Mouse (Mus musculus): ENCODE measurements around the gene Spon1. TPM values are rescaled to one million over a fixed set of nuclear protein-coding genes. Genes with fewer than 3 reads are reported as not detected.

The Spon1 gene
- polyA plus RNA-seq, 1 experiment from 2014 or later = 79.7 TPM

DNA sequence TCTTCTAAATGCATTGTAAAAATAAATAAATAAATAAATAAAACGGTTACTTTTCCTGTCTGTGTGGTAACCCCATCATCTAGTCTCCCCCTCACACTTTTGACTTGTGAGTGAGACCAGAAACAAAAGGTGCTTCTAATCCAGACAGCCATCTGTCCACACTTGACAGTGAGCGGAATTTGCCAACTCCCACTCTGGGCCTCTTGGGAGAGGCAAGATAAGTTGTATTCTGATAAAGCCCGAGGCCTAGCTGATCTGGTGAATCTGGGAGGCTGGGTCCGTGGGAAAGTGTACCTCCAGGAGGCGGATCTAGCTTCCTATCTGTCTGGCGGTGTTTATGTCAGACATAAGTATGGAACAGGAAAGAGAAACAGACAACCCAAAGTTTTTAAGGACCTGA, 52.3 kb downstream of the Spon1 start:
- Histone ChIP-seq H3K9ac (ENCODE audit: low read depth, low read length) (no peak overlapping the region), H3K4me2 (peak overlapping the region; percentile 14; the same call in 1 of the 2 replicates), H3K4me3 (ENCODE audit: low read depth, low read length) (no peak overlapping the region), H3K27ac (ENCODE audit: low read depth, low read length) (no peak overlapping the region), H3K9me3 (replicated peaks; ENCODE audit: control insufficient read depth, low read length) (no peaks in the 10 kb centered on the region), H3K4me1 (ENCODE audit: control insufficient read depth, insufficient read depth, low read length) (peaks cover 57% of the 10 kb centered on the region), H3K36me3 (ENCODE audit: control insufficient read depth, insufficient read depth, low read length) (no peaks in the 10 kb centered on the region), H3K27me3 (ENCODE audit: control insufficient read depth, insufficient read depth, low read length) (no peaks in the 10 kb centered on the region)
- ATAC-seq (replicated peaks; ENCODE audit: insufficient number of reproducible peaks, low FRiP score, low TSS enrichment) = peak; percentile 33; the same call in 1 of the 2 replicates
- WGBS (ENCODE audit: insufficient replicate concordance) = 4% methylated on average over 6 of the region's 6 CpGs

DNA sequence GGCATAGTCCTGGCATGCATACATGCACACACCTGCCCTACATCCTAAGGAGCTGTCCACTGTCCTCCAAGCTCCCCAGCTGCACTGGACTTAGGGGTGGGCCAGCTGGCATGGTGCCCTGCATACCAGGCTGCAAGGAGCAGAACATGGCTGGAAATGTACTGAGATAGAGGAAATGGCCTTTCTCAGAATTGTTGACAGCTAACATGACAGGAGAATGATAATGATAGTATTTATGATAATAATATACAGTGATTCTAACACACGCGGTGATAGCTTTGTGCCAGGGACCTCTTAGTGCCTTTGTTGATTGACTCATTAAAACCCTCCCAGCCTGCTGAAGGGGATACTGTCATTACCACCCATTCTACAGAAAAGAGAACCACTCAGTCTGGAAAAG, 54.4 kb downstream of the Spon1 start:
- ATAC-seq (replicated peaks; ENCODE audit: insufficient number of reproducible peaks, low FRiP score, low TSS enrichment) = 0 out of 2 replicates have a peak, but pooled peaks have one; percentile 49
- 44% methylated on average over 2 of the region's 2 CpGs for WGBS (ENCODE audit: insufficient replicate concordance)
- Histone ChIP-seq H3K9me3 (replicated peaks; ENCODE audit: control insufficient read depth, low read length) (no peaks in the 10 kb centered on the region), H3K4me1 (ENCODE audit: control insufficient read depth, insufficient read depth, low read length) (peaks cover 72% of the 10 kb centered on the region), H3K9ac (ENCODE audit: low read depth, low read length) (no peak overlapping the region), H3K4me3 (ENCODE audit: low read depth, low read length) (no peak overlapping the region), H3K36me3 (ENCODE audit: control insufficient read depth, insufficient read depth, low read length) (no peaks in the 10 kb centered on the region), H3K4me2 (no peak overlapping the region), H3K27ac (ENCODE audit: low read depth, low read length) (no peak overlapping the region), H3K27me3 (ENCODE audit: control insufficient read depth, insufficient read depth, low read length) (no peaks in the 10 kb centered on the region)

DNA sequence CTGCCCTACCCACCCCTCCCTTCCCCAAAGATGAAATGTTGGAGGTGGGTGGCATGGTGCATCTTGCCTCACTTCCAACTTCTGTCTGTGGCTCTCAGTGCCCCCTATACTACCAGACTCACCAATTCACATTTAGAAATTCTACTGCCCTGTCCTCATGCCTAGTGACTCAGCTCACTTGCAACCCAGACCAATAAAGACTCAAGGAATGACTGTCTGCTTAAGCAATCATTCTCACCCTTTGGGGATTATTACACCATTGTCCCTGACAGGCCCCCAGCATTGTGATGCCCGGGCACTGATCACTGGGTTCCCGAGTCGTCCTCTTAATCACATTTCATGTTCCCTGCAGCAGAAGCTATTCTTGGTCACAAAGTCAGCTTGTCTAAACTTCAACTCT, 57.2 kb downstream of the Spon1 start:
- Histone ChIP-seq H3K4me2 (no peak overlapping the region), H3K27ac (ENCODE audit: low read depth, low read length) (no peak overlapping the region; the same call in 1 of the 2 replicates), H3K4me1 (ENCODE audit: control insufficient read depth, insufficient read depth, low read length) (peaks cover 77% of the 10 kb centered on the region), H3K9ac (ENCODE audit: low read depth, low read length) (no peak overlapping the region), H3K36me3 (ENCODE audit: control insufficient read depth, insufficient read depth, low read length) (no peaks in the 10 kb centered on the region), H3K27me3 (ENCODE audit: control insufficient read depth, insufficient read depth, low read length) (no peaks in the 10 kb centered on the region), H3K4me3 (ENCODE audit: low read depth, low read length) (no peak overlapping the region), H3K9me3 (replicated peaks; ENCODE audit: control insufficient read depth, low read length) (no peaks in the 10 kb centered on the region)
- 16% methylated on average over 3 of the region's 3 CpGs for WGBS (ENCODE audit: insufficient replicate concordance)
- no peak for ATAC-seq (replicated peaks; ENCODE audit: insufficient number of reproducible peaks, low FRiP score, low TSS enrichment)

DNA sequence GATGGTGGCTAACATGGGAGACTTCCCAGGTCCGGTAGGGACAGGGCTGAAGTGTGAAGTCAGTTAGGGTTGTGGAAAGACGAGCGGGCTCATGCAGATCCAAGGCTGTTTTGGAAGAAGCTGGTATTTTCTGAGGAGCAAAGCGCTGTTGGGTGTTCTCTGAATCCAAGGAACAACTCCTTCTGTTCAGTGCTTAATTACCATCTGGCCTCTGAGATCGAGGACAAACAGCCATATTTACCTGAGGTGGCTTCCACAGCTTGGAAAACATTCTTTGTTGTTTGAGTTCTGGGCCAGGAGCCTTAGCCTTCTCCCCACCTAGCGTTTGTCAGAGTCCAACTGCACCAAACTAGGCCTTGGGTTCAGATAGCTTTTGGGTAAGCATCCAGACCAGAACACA, 58.9 kb downstream of the Spon1 start:
- ATAC-seq (replicated peaks; ENCODE audit: insufficient number of reproducible peaks, low FRiP score, low TSS enrichment) = no peak
- H3K27me3 ChIP-seq (ENCODE audit: control insufficient read depth, insufficient read depth, low read length) = no peaks in the 10 kb centered on the region
- H3K4me3 ChIP-seq (ENCODE audit: low read depth, low read length) = no peak overlapping the region
- H3K36me3 ChIP-seq (ENCODE audit: control insufficient read depth, insufficient read depth, low read length) = no peaks in the 10 kb centered on the region
- no peaks in the 10 kb centered on the region for H3K9me3 ChIP-seq (replicated peaks; ENCODE audit: control insufficient read depth, low read length)
- no peak overlapping the region for H3K27ac ChIP-seq (ENCODE audit: low read depth, low read length)
- H3K9ac ChIP-seq (ENCODE audit: low read depth, low read length) = no peak overlapping the region
- H3K4me1 ChIP-seq (ENCODE audit: control insufficient read depth, insufficient read depth, low read length) = peaks cover 69% of the 10 kb centered on the region
- 86% methylated on average over 6 of the region's 6 CpGs for WGBS (ENCODE audit: insufficient replicate concordance)
- H3K4me2 ChIP-seq = no peak overlapping the region

DNA sequence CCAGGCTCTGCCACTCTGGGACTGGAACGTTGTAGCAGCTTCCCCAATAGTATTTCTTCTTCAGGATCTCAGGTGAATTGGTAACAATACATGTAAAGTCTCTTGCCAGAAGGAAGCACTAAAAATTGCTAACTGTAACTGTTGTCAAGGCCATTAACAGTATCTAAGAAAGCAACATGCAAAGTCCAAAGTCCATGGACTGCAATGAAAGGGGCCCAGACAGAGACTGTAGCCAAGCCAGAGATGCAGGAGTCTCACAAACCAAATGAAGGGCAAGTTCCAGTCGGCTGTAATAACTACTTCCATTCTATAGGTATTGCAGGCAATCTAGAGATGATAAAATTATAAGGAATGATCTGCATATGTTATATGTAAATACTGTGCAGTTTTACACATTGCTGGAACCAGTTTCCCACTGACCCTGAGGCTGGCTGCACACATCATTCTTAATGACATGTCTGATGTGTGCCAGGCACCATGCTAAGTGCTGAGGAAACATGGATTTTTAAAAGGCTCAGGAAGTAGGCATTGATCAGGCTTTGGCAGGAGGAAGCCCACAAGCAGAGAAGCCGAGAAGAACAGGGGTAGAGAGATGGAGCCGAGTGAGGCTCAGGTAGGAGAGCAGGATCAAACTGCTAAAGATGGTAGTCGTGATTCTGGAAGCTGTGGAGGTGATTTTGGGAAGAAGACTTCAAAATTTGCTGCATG, 59.9 kb downstream of the Spon1 start:
- 40% methylated on average over 5 of the region's 5 CpGs for WGBS (ENCODE audit: insufficient replicate concordance)
- Histone ChIP-seq H3K36me3 (ENCODE audit: control insufficient read depth, insufficient read depth, low read length) (no peaks in the 10 kb centered on the region), H3K4me2 (no peak overlapping the region; the same call in 1 of the 2 replicates), H3K4me1 (ENCODE audit: control insufficient read depth, insufficient read depth, low read length) (peaks cover 59% of the 10 kb centered on the region), H3K27ac (ENCODE audit: low read depth, low read length) (no peak overlapping the region), H3K9me3 (replicated peaks; ENCODE audit: control insufficient read depth, low read length) (no peaks in the 10 kb centered on the region), H3K4me3 (ENCODE audit: low read depth, low read length) (no peak overlapping the region), H3K27me3 (ENCODE audit: control insufficient read depth, insufficient read depth, low read length) (no peaks in the 10 kb centered on the region), H3K9ac (ENCODE audit: low read depth, low read length) (no peak overlapping the region)
- ATAC-seq (replicated peaks; ENCODE audit: insufficient number of reproducible peaks, low FRiP score, low TSS enrichment) = no peak

DNA sequence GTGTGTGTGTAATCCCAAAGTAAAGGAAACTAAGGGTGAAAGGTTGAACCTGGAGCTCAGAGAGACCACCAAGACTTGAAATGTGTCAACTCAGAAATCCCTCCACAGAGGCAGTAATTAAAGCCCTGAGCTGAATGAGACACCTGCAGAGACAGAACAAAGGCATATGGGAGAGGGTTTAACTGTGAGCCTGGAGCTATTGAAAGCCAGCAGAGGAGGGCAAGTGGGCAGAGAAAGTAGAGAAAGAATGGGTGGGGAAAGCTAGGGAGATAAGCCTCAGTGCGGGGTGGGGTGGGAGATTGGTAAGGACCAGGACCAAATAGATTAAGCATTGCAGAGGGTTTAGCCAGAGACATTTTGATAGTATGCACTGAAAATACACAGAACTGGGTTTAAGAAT, 60.7 kb downstream of the Spon1 start:
- peak overlapping the region; percentile 60; the same call in 1 of the 2 replicates for H3K27ac ChIP-seq (ENCODE audit: low read depth, low read length)
- H3K27me3 ChIP-seq (ENCODE audit: control insufficient read depth, insufficient read depth, low read length) = no peaks in the 10 kb centered on the region
- H3K9ac ChIP-seq (ENCODE audit: low read depth, low read length) = no peak overlapping the region

DNA sequence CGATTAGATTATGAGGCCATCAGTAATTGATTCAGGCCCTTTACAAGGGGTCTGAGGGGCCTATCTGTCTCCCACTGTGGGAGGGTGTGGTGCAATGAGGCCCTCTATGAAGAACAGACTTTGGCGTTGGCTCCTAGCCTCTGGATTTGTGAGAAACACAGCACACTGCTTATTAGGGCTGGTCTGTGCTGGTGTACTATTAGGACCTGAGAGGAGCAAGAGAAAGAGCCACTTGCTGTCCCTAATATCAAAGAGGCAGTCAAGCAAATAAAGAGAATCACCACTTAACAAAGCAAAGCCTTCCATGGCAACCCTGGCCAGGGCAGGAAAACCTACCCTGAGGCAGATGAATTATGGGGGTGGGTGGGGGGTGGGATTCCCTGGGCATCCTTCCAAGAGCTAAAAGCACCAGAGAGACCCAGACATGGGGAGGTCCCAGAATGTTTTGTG, 62.3 kb downstream of the Spon1 start:
- Histone ChIP-seq H3K4me2 (no peak overlapping the region), H3K9ac (ENCODE audit: low read depth, low read length) (no peak overlapping the region), H3K27me3 (ENCODE audit: control insufficient read depth, insufficient read depth, low read length) (no peaks in the 10 kb centered on the region), H3K36me3 (ENCODE audit: control insufficient read depth, insufficient read depth, low read length) (no peaks in the 10 kb centered on the region), H3K27ac (ENCODE audit: low read depth, low read length) (no peak overlapping the region), H3K9me3 (replicated peaks; ENCODE audit: control insufficient read depth, low read length) (no peaks in the 10 kb centered on the region), H3K4me1 (ENCODE audit: control insufficient read depth, insufficient read depth, low read length) (peaks cover 50% of the 10 kb centered on the region), H3K4me3 (ENCODE audit: low read depth, low read length) (no peak overlapping the region)
- WGBS (ENCODE audit: insufficient replicate concordance) = 51% methylated on average over 2 of the region's 2 CpGs
- ATAC-seq (replicated peaks; ENCODE audit: insufficient number of reproducible peaks, low FRiP score, low TSS enrichment) = no peak

More for the DNA sequence above, 60.7 kb downstream of the Spon1 start:
- Histone ChIP-seq H3K4me3 (ENCODE audit: low read depth, low read length) (no peak overlapping the region), H3K4me2 (peak overlapping the region; percentile 17; the same call in 1 of the 2 replicates), H3K9me3 (replicated peaks; ENCODE audit: control insufficient read depth, low read length) (no peaks in the 10 kb centered on the region), H3K4me1 (ENCODE audit: control insufficient read depth, insufficient read depth, low read length) (peaks cover 55% of the 10 kb centered on the region), H3K36me3 (ENCODE audit: control insufficient read depth, insufficient read depth, low read length) (no peaks in the 10 kb centered on the region)
- WGBS (ENCODE audit: insufficient replicate concordance) = 4% methylated on average over 1 of the region's 1 CpGs
- ATAC-seq (replicated peaks; ENCODE audit: insufficient number of reproducible peaks, low FRiP score, low TSS enrichment) = no peak

DNA sequence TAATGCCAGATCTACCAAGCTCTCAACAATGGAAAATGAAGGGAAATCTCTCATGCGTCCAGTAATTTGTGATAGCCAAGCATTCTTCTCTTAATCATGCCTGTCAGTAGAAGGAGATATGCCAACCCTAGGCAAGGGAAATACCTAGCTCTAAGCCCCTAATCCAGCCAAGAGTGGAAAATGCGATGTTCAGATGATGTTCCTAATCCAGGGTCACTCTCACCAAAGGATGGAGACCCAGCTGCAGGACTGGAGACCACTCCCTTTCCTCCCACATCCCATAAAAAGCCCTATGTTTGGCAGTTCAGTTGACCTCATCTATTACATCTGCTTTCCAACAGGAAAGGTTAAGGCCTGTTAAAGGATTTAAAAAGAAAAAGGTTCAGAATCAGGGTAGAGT, 62.8 kb downstream of the Spon1 start:
- no peaks in the 10 kb centered on the region for H3K36me3 ChIP-seq (ENCODE audit: control insufficient read depth, insufficient read depth, low read length)
- 60% methylated on average over 2 of the region's 2 CpGs for WGBS (ENCODE audit: insufficient replicate concordance)
- H3K4me1 ChIP-seq (ENCODE audit: control insufficient read depth, insufficient read depth, low read length) = peaks cover 46% of the 10 kb centered on the region
- no peaks in the 10 kb centered on the region for H3K27me3 ChIP-seq (ENCODE audit: control insufficient read depth, insufficient read depth, low read length)
- no peak overlapping the region for H3K4me2 ChIP-seq
- H3K27ac ChIP-seq (ENCODE audit: low read depth, low read length) = no peak overlapping the region
- no peak overlapping the region for H3K9ac ChIP-seq (ENCODE audit: low read depth, low read length)
- no peaks in the 10 kb centered on the region for H3K9me3 ChIP-seq (replicated peaks; ENCODE audit: control insufficient read depth, low read length)
- H3K4me3 ChIP-seq (ENCODE audit: low read depth, low read length) = no peak overlapping the region
- no peak for ATAC-seq (replicated peaks; ENCODE audit: insufficient number of reproducible peaks, low FRiP score, low TSS enrichment)

DNA sequence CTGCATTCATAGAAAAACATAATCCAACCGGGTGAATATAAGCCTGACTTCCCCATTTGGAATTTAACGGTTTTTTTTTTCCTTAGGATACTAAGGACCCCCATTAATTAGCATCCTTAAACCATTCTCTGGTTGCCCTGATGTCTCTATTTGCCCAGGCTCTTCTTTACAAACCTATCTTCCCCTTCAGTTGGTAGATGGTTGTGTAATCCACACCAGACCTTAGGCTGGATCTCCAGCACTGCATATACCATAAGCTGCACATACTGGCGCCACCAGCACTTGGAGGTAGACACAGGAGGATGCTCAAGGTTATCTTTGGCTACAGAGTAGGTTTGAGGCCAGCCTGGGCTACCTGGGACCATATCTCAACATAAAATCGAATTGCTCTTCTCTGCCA, 71.4 kb downstream of the Spon1 start:
- no peaks in the 10 kb centered on the region for H3K4me1 ChIP-seq (ENCODE audit: control insufficient read depth, insufficient read depth, low read length)

More for the DNA sequence above, 71.4 kb downstream of the Spon1 start:
- no peak overlapping the region for H3K4me2 ChIP-seq
- no peak for ATAC-seq (replicated peaks; ENCODE audit: insufficient number of reproducible peaks, low FRiP score, low TSS enrichment)
- H3K9ac ChIP-seq (ENCODE audit: low read depth, low read length) = no peak overlapping the region
- H3K27ac ChIP-seq (ENCODE audit: low read depth, low read length) = no peak overlapping the region
- no peak overlapping the region for H3K4me3 ChIP-seq (ENCODE audit: low read depth, low read length)
- no peaks in the 10 kb centered on the region for H3K27me3 ChIP-seq (ENCODE audit: control insufficient read depth, insufficient read depth, low read length)
- H3K36me3 ChIP-seq (ENCODE audit: control insufficient read depth, insufficient read depth, low read length) = no peaks in the 10 kb centered on the region
- H3K9me3 ChIP-seq (replicated peaks; ENCODE audit: control insufficient read depth, low read length) = no peaks in the 10 kb centered on the region
- WGBS (ENCODE audit: insufficient replicate concordance) = 84% methylated on average over 4 of the region's 4 CpGs
